Mouse (Mus musculus) megakaryocyte, adult 5-6 weeks (primary cell): ENCODE data around the gene Eefsec. TPM values are rescaled to one million over a fixed set of nuclear protein-coding genes. Genes with fewer than 3 reads are reported as not detected.

Source experiments
- ATAC-seq: 2 replicates; pipeline ENCODE4 v1.8.0; 2016; ENCODE audit warnings: mild to moderate bottlenecking, inconsistent platforms; ENCODE audit not compliant: poor library complexity, severe bottlenecking
- total RNA-seq, 2 experiments: library from RNA; stranded (forward) in 1 of 2; stranded (reverse) in 1 of 2; fragments of 153-499, 151-499 nt in 1 of 2; fragments of 221-1000, 200-1000 nt in 1 of 2; gene quantifications; 2 replicates each; pipeline versions ENCODE4 v1.2.3 to v1.2.4; 2015 to 2017

The Eefsec gene
- total RNA-seq, 2 experiments from 2014 or later: 7.0 to 11.2 TPM

DNA sequence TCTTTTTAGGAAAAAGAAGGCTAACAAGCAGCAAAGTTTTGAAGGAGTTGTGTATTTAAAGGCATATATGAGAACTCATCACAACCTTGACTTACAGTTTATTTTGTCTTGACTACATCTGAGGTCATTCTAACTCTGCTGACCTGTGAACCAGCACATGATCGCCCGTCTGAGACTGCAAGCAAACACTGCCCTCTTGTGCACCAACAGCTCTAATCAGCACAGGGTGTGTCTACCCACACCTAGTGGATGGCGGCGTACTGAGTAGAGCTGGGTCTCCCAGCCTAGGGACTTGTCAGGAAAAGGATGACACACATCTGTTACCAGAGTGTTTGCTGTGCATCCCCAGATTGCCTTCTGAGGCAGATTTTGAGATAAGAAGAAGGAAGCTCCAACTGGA lies 15.1 kb downstream of the Eefsec start:
- ATAC-seq: peak; percentile 51

GRCm38 (mm10) chr6:88416130-88416758 lies 30.1 kb downstream of the Eefsec start:
- ATAC-seq: peak; percentile 91

GRCm38 (mm10) chr6:88412604-88413003 lies 33.7 kb downstream of the Eefsec start:
- no peak for ATAC-seq

DNA sequence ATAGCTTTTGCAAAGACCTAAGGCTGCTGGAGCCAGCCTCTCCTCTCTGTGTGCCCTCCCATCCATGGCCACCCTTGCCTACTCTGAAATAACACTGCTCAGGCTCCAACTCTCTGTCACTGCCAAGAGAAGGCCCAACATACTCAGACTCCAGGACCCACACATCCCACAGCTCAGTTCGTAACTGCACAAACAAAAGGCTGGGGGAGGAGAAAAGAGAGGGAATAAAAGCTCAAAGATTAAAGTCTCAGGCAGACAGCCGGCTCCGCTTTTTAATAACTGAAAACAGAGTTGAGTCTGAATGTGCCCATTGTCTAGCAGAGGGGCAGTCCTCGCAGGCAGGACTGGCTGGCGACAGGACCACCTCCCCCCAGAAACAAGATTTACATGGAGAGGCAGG lies 36.8 kb downstream of the Eefsec start:
- ATAC-seq: no peak

GRCm38 (mm10) chr6:88400451-88400850 lies 45.9 kb downstream of the Eefsec start:
- ATAC-seq: no peak

DNA sequence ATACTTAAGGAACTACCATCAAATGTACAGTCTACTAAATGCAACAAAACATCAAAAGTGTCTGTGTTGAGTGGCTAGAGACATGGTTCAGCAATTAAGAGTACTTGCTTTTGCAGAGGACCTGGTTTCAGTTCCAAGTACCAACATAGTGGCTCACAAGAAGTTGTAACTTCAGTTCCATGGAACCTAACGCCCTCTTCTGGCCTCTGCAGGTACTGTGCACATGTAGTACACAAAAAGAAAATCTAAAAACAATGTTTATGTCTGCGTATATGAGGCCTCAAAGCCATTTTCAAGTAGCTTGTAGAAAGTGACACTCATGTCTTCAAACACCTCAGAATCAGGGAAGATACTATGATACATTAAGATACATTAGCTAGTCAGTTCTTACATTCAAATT lies 48.4 kb downstream of the Eefsec start:
- no peak for ATAC-seq

- peak; percentile 49; the same call in 1 of the 2 replicates for ATAC-seq
Observed at GRCm38 (mm10) chr6:88388946-88389345, 57.4 kb downstream of the Eefsec start.

DNA sequence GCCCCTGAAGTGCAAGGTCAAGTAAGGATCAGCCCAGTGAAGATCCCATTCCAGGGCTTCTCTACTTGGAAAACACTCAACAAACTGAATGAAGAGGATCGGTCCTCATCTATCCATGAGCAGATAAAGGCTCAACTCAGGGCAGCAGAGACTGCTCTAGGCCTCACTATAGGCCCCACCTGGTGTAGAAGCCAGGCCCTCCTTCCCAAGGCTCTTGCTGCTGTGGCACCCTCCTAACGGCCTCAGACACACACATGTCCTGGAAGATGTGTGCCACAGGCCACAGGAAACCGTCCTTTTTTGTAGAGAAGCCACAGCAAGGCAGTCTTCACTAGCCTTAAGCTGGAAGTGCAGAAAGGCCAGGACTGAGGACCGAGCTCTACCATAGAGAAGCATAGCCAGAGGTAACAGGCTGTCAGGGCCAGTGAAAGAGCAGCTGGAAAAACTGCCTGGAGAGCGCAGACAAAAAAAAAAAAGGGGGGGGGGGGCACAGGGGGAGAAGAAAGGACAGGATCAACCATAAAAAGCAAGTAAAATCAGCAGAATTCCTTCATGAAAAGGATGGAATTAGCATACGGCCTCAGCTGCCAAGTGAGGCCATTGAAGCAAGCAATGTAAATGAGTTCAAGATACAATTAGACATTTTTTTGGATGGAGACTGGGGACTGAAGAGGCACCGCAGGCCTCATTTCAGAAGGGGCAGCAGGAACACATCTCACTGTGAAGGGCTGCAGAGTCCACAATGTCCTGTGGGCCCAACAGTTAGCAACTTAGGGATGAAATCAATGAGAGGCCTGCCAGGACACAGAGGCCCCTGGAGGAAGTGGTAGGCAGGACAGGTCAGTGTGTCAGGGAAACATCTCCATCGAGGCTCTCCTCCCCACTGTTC lies 58.3 kb downstream of the Eefsec start:
- ATAC-seq: no peak

DNA sequence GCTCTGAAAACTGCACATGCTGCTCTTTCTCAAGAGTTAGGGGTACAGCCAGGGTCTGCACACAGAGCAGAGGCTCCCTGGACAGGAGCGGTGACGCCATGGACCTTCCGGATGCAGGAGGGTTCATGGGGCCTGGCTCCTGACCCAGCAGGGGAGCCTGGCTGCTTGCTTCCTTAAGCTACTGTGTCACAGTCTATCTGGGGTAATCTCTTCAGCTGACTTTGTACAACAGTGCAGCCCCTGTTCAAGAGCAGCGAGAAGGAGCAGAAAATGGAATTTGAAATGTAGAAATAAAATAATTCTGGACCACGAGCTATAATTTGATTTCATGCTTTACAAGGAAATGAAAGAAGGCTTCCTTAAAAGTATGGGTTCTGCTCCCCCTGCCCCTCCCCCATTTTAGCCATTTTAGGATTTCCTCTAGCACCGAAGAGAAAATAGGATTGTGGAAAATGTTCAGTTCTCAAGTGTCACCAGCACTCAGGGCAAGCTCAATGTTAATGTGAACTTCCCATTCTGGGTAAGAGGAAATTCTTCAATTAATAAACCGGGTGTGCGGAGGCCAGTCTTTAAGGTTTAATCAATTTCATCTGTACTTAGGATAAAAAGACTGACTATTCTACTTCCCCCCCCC lies 61.8 kb downstream of the Eefsec start:
- no peak for ATAC-seq

GRCm38 (mm10) chr6:88383734-88384133 lies 62.6 kb downstream of the Eefsec start:
- no peak for ATAC-seq

GRCm38 (mm10) chr6:88379756-88380155 lies 66.6 kb downstream of the Eefsec start:
- ATAC-seq: peak; percentile 52

DNA sequence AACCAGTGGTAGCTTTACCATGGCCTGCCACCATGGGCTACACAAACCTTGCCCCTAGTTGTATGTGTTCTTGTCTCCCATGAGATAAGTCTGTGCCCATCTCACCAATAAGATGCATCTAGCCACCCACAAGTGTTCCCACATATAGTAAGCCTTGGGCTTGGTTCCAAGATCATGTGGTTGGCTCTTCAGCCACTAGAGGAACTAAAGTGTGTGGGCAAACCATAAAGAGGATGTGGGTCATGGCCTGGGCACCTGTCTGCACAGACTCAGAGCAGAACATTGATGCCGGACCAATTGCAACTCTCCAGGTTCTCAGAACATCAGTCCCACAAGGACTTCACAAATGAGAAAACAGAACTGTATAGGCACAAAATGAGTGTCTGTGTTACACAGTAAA lies 67.5 kb downstream of the Eefsec start:
- peak; percentile 92 for ATAC-seq

- no peak for ATAC-seq
Observed at GRCm38 (mm10) chr6:88374247-88374646, 72.1 kb downstream of the Eefsec start.

DNA sequence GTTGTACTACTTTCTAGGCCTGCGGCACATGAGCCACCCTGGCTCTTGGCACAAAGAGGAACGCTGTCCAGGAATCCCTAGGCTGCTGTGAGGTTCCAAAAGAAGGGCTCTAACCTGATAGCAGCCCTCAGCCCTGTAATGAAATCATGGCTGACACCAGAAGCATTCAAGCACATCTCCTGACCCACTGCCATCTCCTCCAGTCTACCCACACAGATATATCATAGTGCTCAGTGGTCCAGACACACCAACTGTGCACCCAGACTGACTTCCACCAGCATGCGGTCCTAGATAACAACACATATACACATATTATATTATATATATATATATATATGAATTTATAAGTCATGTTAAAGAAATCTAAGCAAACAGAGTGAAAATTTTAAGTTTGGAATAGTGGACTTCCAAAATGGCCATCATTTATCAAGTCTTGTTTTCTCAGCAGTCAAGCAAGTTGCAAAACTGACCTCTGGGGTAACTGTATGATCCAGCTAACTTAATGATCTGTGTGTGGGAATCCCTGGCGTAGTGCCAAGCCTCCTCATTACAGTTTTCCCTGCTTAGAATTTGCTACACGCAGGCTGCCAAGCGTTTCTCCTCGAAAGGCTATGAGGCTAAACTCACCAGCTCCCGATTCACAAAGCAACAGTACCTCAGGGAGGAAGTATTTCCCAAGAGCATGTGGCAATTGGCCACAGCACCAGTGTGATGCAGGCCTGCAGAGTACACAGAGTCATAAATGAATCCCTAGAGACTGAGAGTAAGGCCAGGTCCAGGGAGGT lies 76.3 kb downstream of the Eefsec start:
- ATAC-seq: peak; percentile 82

- no peak for ATAC-seq
Observed at GRCm38 (mm10) chr6:88363475-88364012, 82.8 kb downstream of the Eefsec start.

DNA sequence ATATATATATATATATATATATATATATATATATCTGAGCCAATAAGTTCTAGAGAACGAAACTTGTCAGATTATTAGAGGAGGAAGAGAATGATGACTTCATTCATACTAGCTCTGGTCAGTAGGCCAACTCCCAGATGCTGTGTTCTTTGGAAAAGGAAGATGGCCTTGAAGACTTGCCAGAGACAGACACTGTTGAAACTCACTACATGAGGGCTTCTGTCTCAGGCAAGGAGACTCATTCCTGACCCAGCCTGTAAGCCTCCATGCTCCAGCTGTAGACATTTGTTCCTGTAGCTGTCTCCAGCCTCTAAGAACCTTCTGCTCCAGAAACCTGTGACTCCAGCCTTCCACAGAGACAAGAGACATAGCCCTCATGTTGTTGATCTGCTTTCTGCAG lies 85.2 kb downstream of the Eefsec start:
- ATAC-seq: no peak

DNA sequence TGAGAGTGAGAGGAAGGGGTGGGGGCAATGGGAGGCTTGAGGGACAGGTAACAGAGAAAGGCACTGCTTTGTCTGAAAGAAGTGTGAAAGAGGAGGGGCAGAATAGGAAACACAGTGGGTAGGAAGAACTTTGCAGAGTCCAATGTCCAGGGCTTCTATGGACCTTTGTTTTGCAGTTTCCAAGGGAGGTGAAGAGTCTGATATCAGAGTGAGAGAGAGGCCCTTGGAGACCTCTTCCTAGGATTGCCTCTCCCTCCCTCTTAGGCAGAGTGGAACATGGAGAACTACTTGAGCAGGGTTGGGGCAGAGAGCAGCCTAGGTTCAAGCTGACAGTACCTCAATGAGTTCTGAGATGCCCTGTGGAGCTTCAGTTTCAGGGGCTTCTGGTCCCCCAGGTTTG lies 88.1 kb downstream of the Eefsec start:
- ATAC-seq: no peak

DNA sequence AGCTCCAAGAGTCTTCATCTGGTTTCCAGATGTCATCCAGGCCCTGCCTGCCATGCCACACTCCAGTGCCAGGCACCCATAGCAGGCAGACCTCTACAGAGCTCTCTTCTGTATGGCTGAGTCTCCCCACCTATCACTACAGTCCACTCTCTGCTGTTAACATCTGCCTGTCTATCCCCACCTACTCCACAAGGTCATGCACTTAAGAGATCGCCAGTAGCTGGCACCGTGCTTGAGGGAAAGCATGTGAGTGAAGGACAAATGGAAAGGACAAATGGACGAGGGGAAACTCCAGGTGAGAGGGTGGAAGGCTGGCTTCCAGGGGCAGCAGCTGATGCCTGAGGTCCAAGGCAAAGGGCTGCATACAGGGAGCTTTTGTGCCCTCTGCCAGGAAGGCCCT lies 90.5 kb downstream of the Eefsec start:
- no peak for ATAC-seq

GRCm38 (mm10) chr6:88352541-88352940 lies 93.8 kb downstream of the Eefsec start:
- no peak for ATAC-seq

GRCm38 (mm10) chr6:88346776-88347175 lies 99.6 kb downstream of the Eefsec start:
- ATAC-seq: no peak

DNA sequence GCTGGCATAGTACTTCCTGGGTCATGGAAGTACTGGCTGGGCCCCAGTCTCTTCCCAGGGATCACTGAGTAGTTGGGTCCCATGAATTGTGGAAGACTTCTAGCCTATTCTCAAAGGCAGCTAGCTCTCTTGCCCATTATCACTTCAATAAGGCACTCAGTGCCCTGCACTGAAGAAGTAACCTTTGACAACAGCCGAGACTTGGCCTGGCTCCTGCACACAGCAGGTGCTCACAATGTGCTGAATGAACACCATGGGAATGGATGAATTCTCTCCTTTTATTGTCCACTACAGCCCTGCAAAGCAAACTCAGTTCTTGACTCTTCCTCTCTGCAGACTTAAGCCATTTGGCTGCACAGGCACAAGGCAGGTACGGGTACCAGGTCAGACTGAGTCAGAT lies 101.0 kb downstream of the Eefsec start:
- ATAC-seq: no peak
